Mouse (Mus musculus) forebrain, embryonic 11.5 days (tissue): ENCODE measurements around the gene Nrg4. TPM values are rescaled to one million over a fixed set of nuclear protein-coding genes. Genes with fewer than 3 reads are reported as not detected.

ENCODE experiments used
- ATAC-seq: fragments of 200-750 bp; cut with Nextera tagmentation; replicated peaks from 2 replicates; pipeline ENCODE4 v1.8.0; 2017; ENCODE audit warnings: moderate TSS enrichment; ENCODE audit not compliant: low FRiP score
- DNase-seq: peaks from one replicate; pipeline ENCODE4 v3.0.0-alpha.2; 2017; ENCODE audit warnings: low spot score
- H3K27ac ChIP-seq: fragments of 300-500 bp; sonication (generic); 2 replicates; pipeline ENCODE4 v1.5.1; 2014; ENCODE audit warnings: low read depth, low read length
- H3K27me3 ChIP-seq: fragments of 300-500 bp; sonication (generic); 2 replicates; pipeline ENCODE4 v1.6.1; 2014; ENCODE audit warnings: mild to moderate bottlenecking, low read length, mixed read lengths; ENCODE audit not compliant: control insufficient read depth, insufficient read depth
- H3K36me3 ChIP-seq: fragments of 300-500 bp; sonication (generic); 2 replicates; pipeline ENCODE4 v1.6.1; 2014; ENCODE audit warnings: mild to moderate bottlenecking, low read length, moderate library complexity, mixed read lengths; ENCODE audit not compliant: control insufficient read depth, insufficient read depth
- H3K4me1 ChIP-seq: fragments of 300-500 bp; sonication (generic); replicated peaks from 2 replicates; pipeline ENCODE4 v1.6.1; 2014; ENCODE audit warnings: low read length, mixed read lengths; ENCODE audit not compliant: control insufficient read depth, insufficient read depth
- H3K4me2 ChIP-seq: fragments of 300-500 bp; sonication (generic); 2 replicates; pipeline ENCODE4 v1.6.1; 2014; ENCODE audit warnings: low read depth, mild to moderate bottlenecking, low read length, moderate library complexity, mixed read lengths; ENCODE audit not compliant: severe bottlenecking
- H3K4me3 ChIP-seq: fragments of 300-500 bp; sonication (generic); 2 replicates; pipeline ENCODE4 v1.5.1; 2014; ENCODE audit warnings: low read depth, low read length
- H3K9ac ChIP-seq: fragments of 300-500 bp; sonication (generic); 2 replicates; pipeline ENCODE4 v1.6.1; 2014; ENCODE audit warnings: low read length
- H3K9me3 ChIP-seq: fragments of 300-500 bp; sonication (generic); 2 replicates; pipeline ENCODE4 v1.6.1; 2016; ENCODE audit warnings: low read length, mixed read lengths; ENCODE audit not compliant: control insufficient read depth
- WGBS: fragments of 180-500 bp; shearing (Covaris S2); extraction: QIAGEN DNeasy Blood & Tissue Kit; methylation state at CpG from one replicate; pipeline ENCODE4 v1.1.7; 2014; 5-methylcytosine and 5-hydroxymethylcytosine counted together
- polyA plus RNA-seq: library from polyadenylated mRNA; unstranded; fragments of >200 nt; fragmentation: Nextera tagmentation; extraction: Ambion mirVana; gene quantifications from 2 replicates; pipeline ENCODE4 v1.2.1, GENCODE M21; 2014

The Nrg4 gene
- polyA plus RNA-seq, 1 experiment from 2014 or later, result 1.2 TPM

- no peak overlapping the region for H3K4me3 ChIP-seq
- H3K9ac ChIP-seq, result no peak overlapping the region
- no peaks in the 10 kb centered on the region for H3K36me3 ChIP-seq
- H3K9me3 ChIP-seq, result no peaks in the 10 kb centered on the region
- no peaks in the 10 kb centered on the region for H3K27me3 ChIP-seq
- no peak overlapping the region for H3K4me2 ChIP-seq
- ATAC-seq (no peak; the same call in 1 of the 2 replicates), DNase-seq (peak; percentile 79)
- WGBS, result 13% methylated on average over 5 of the region's 5 CpGs
- no peaks in the 10 kb centered on the region for H3K4me1 ChIP-seq
- H3K27ac ChIP-seq, result no peak overlapping the region
Observed at GRCm38 (mm10) chr9:55311560-55311959, 15.1 kb downstream of the Nrg4 start.

- 83% methylated on average over 5 of the region's 5 CpGs for WGBS
- Histone ChIP-seq H3K9ac (no peak overlapping the region), H3K9me3 (no peaks in the 10 kb centered on the region), H3K4me2 (no peak overlapping the region), H3K36me3 (no peaks in the 10 kb centered on the region), H3K27me3 (no peaks in the 10 kb centered on the region), H3K4me1 (no peaks in the 10 kb centered on the region), H3K27ac (no peak overlapping the region), H3K4me3 (no peak overlapping the region)
- DNase-seq (no peak), ATAC-seq (no peak)
Observed at GRCm38 (mm10) chr9:55308455-55308854, 18.2 kb downstream of the Nrg4 start.

- H3K27me3 ChIP-seq, result no peaks in the 10 kb centered on the region
- ATAC-seq, result no peak
- H3K4me2 ChIP-seq, result no peak overlapping the region
- H3K9me3 ChIP-seq, result no peaks in the 10 kb centered on the region
- H3K36me3 ChIP-seq, result no peaks in the 10 kb centered on the region
- no peak for DNase-seq
- WGBS, result 79% methylated on average over 5 of the region's 5 CpGs
- H3K9ac ChIP-seq, result no peak overlapping the region
- no peaks in the 10 kb centered on the region for H3K4me1 ChIP-seq
- H3K4me3 ChIP-seq, result no peak overlapping the region
- no peak overlapping the region for H3K27ac ChIP-seq
Observed at GRCm38 (mm10) chr9:55307557-55307956, 19.1 kb downstream of the Nrg4 start.

GRCm38 (mm10) chr9:55307066-55307465 is 19.6 kb downstream of the Nrg4 start:
- DNase-seq, result no peak
- Histone ChIP-seq H3K9me3 (no peaks in the 10 kb centered on the region), H3K27me3 (no peaks in the 10 kb centered on the region), H3K27ac (no peak overlapping the region), H3K9ac (no peak overlapping the region), H3K36me3 (no peaks in the 10 kb centered on the region), H3K4me2 (no peak overlapping the region), H3K4me1 (no peaks in the 10 kb centered on the region), H3K4me3 (no peak overlapping the region)
- ATAC-seq, result no peak
- WGBS, result 84% methylated on average over 2 of the region's 2 CpGs

- Histone ChIP-seq H3K9ac (no peak overlapping the region), H3K4me2 (no peak overlapping the region), H3K4me3 (no peak overlapping the region), H3K27me3 (no peaks in the 10 kb centered on the region), H3K4me1 (no peaks in the 10 kb centered on the region), H3K36me3 (no peaks in the 10 kb centered on the region), H3K9me3 (no peaks in the 10 kb centered on the region), H3K27ac (no peak overlapping the region)
- DNase-seq (no peak), ATAC-seq (no peak)
- 55% methylated on average over 2 of the region's 2 CpGs for WGBS
Observed at GRCm38 (mm10) chr9:55296221-55296620, 30.4 kb downstream of the Nrg4 start.

GRCm38 (mm10) chr9:55291966-55292365 is 34.7 kb downstream of the Nrg4 start:
- Histone ChIP-seq H3K9ac (no peak overlapping the region), H3K4me1 (no peaks in the 10 kb centered on the region), H3K4me2 (no peak overlapping the region), H3K36me3 (no peaks in the 10 kb centered on the region), H3K27ac (no peak overlapping the region), H3K27me3 (no peaks in the 10 kb centered on the region), H3K9me3 (no peaks in the 10 kb centered on the region), H3K4me3 (no peak overlapping the region)
- no peak for ATAC-seq
- WGBS, result 92% methylated on average over 4 of the region's 4 CpGs
- no peak for DNase-seq

- Histone ChIP-seq H3K4me3 (no peak overlapping the region), H3K4me2 (no peak overlapping the region), H3K4me1 (no peaks in the 10 kb centered on the region), H3K9ac (no peak overlapping the region), H3K27ac (no peak overlapping the region), H3K9me3 (no peaks in the 10 kb centered on the region), H3K27me3 (no peaks in the 10 kb centered on the region), H3K36me3 (no peaks in the 10 kb centered on the region)
- ATAC-seq (no peak), DNase-seq (no peak)
- 66% methylated on average over 3 of the region's 3 CpGs for WGBS
Observed at GRCm38 (mm10) chr9:55289475-55290198, 37.0 kb downstream of the Nrg4 start.

GRCm38 (mm10) chr9:55285197-55285596 is 41.4 kb downstream of the Nrg4 start:
- no peaks in the 10 kb centered on the region for H3K27me3 ChIP-seq
- no peak for DNase-seq
- H3K27ac ChIP-seq, result no peak overlapping the region
- no peaks in the 10 kb centered on the region for H3K36me3 ChIP-seq
- no peak for ATAC-seq
- no peaks in the 10 kb centered on the region for H3K9me3 ChIP-seq
- H3K4me3 ChIP-seq, result no peak overlapping the region
- WGBS, result 80% methylated on average over 3 of the region's 3 CpGs
- no peak overlapping the region for H3K4me2 ChIP-seq
- H3K9ac ChIP-seq, result no peak overlapping the region
- H3K4me1 ChIP-seq, result no peaks in the 10 kb centered on the region; the same call in 1 of the 2 replicates

- 8% methylated on average over 14 of the region's 14 CpGs for WGBS
- Histone ChIP-seq H3K36me3 (no peaks in the 10 kb centered on the region), H3K4me3 (no peak overlapping the region), H3K9me3 (no peaks in the 10 kb centered on the region), H3K9ac (no peak overlapping the region), H3K27ac (no peak overlapping the region), H3K27me3 (no peaks in the 10 kb centered on the region), H3K4me1 (no peaks in the 10 kb centered on the region; the same call in 1 of the 2 replicates), H3K4me2 (no peak overlapping the region)
- DNase-seq (no peak), ATAC-seq (no peak)
Observed at GRCm38 (mm10) chr9:55283516-55283915, 43.1 kb downstream of the Nrg4 start.
